Mouse (Mus musculus) left cerebral cortex, postnatal 4 days (tissue): Measurements from ENCODE around the gene Pla2g1b. TPM values are rescaled to one million over a fixed set of nuclear protein-coding genes. Genes with fewer than 3 reads are reported as not detected.
"Not testable (repeated sequence)": the region's sequence is repeated elsewhere in the genome, so short reads cannot be mapped to it uniquely, and the experiment has no call there.

ENCODE experiments used
- DNase-seq: peaks from one replicate; pipeline ENCODE4 v3.0.0-alpha.2; 2022
- intact Hi-C: fragments of 180-260 bp; cut with DNase I; formaldehyde crosslinking; loops from one replicate; pipeline ENCODE4 v1.15.1; 2025
- total RNA-seq, 2 experiments: library from RNA; stranded (reverse); gene quantifications; 2 replicates each; pipeline ENCODE4 v1.2.3; 2021

The Pla2g1b gene
- total RNA-seq, 2 experiments from 2014 or later = not detected

DNA sequence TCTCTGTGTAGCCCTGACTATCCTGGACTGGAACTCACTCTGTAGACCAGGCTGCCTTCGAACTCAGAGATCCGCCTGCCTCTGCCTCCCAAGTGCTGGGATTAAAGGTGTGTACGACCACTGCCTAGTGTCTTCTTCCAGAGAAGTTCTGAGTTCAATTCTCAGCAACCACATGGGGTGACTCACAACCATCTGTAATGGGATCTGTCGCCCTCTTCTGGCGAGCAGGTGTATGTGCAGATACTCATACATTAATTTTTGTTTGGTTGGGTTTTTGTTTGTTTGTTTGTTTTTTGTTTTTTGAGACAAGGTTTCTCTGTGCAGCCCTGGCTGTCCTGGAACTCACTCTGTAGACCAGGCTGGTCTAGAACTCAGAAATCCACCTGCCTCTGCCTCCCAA, 23.4 kb upstream of the Pla2g1b start:
- intact Hi-C loops = loop anchor here (5.0 to 10.0 kb wide), 2 partner anchors 80 to 148 kb away; no protein-coding TSS in a partner anchor

GRCm38 (mm10) chr5:115444130-115444529, 21.9 kb upstream of the Pla2g1b start:
- intact Hi-C loops = loop anchor here (5.0 to 10.0 kb wide), 2 partner anchors 82 to 149 kb away; no protein-coding TSS in a partner anchor
- DNase-seq = no peak

More for the DNA sequence above, 23.4 kb upstream of the Pla2g1b start:
- DNase-seq = not testable (repeated sequence)

DNA sequence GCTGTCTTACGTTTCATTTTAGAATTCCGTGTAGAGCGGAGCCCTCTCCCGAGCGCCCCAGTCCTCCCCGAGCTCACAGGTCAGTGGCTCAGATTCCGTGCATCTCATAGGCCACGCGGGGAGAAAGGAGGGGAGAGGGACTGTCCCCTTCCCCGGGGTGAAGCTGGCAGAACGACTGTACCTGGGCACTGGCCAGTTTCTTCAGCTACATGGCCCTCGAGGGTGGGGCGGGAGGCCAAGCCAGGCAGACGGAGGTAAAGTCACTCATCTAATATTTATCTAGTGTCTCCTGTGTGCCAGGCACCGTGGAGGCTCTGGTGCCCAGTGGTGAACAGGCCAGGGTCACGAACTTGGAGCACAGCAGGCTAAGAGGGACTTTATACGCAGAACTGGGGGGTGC, 19.0 kb upstream of the Pla2g1b start:
- intact Hi-C loops = loop anchor here (10.0 kb wide), 1 partner anchor 152 kb away; no protein-coding TSS in a partner anchor

DNA sequence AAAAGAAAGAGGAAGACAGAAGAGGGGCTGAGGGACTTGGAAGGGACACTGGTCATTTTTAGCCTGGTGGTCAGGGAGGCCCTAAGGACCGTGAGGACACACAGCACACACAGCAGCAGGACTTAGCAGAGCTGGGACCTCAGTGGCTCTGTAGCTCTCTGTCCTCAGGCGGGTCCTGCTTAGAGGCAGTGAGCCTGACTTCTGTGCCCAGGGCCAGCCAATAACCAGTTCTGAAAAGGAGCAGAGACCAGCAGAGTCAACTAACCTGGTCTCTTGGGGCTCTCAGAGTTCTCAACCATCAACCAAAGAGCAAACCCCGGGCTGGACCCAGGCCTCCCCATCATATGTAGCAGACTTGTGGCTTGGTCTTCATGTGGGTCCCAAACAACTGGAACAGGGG, 16.8 kb upstream of the Pla2g1b start:
- intact Hi-C loops = loop anchor here (10.0 kb wide), 1 partner anchor 154 kb away; no protein-coding TSS in a partner anchor

More for the DNA sequence above, 19.0 kb upstream of the Pla2g1b start:
- peak; percentile 43 for DNase-seq

GRCm38 (mm10) chr5:115450410-115451317, 15.4 kb upstream of the Pla2g1b start:
- intact Hi-C loops = no loop called here
- no peak for DNase-seq

More for the DNA sequence above, 16.8 kb upstream of the Pla2g1b start:
- DNase-seq = no peak

- intact Hi-C loops = no loop called here
- DNase-seq = no peak
Observed at GRCm38 (mm10) chr5:115454422-115455090, 11.5 kb upstream of the Pla2g1b start.

DNA sequence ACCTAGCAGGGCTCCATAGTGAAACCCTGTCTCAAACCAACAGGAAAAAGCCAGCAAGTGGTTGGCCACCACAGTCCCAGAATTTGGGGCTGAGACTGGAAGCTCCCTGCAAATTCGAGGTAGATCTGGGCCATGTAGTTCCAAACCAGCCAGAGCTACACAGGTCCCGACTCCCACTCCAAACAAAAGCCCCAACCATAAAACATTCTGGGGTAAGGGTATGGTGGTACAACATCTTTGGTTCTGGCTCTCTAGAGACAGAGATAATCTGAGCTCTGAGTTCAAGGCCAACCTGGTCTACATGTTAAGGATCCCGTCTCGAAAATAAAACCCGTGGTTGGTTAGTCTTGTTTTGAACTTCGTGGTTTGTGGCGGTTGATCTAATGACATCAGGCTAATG, 10.2 kb upstream of the Pla2g1b start:
- intact Hi-C loops = no loop called here
- DNase-seq = no peak

DNA sequence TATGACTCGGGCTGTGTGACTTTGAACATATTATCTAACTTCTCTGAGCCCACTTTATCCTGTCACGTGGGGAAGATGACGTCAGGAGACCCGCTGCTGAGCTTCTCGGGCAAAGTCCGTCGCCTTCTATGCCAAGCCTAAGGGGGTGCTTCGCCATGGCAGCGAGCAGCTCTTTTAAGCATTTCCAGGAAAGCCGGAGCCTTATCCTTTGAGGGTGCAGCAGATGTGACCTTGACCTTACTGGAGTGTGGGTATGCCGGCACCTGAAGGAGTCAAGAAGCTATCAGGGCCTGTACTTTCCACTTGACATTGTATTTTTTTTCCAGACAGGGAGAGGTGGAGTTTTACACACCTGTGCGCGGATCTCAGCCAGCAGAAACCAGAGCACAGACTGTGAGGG, 7.1 kb upstream of the Pla2g1b start:
- DNase-seq = no peak
- intact Hi-C loops = no loop called here

DNA sequence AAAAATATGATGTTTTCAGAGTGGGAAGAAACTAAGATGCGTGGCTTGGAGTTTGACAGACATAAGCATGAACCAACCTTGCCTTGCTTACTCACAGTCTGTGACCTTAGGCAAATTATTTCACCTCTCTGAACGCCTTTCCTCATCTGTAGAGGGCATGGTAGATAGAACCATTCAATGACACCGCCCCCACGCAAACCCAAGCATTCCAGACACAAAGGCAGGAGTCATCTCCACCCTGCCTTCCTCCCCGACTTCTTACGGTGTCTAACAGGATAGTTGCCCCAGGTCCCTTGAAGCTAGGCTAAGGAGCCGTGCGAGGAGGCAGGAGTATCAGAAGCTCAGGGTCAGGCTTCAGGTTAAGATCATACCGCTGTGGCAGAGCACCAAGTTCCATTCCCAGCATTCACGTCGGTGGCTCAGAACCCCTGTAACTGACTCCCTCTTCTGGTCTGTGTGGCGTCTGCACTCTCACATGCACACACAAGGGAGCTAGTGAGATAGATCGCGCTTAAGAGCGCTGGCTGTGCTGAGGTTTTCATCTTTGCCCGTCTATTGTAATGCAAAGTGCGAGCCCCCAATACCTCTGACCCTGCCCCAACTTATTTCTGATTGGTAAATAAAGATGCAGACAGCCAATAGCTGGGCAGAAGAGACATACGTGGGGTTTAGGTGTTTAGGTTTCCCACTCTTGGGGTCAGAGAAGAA, 1.5 kb upstream of the Pla2g1b start:
- intact Hi-C loops = no loop called here

DNA sequence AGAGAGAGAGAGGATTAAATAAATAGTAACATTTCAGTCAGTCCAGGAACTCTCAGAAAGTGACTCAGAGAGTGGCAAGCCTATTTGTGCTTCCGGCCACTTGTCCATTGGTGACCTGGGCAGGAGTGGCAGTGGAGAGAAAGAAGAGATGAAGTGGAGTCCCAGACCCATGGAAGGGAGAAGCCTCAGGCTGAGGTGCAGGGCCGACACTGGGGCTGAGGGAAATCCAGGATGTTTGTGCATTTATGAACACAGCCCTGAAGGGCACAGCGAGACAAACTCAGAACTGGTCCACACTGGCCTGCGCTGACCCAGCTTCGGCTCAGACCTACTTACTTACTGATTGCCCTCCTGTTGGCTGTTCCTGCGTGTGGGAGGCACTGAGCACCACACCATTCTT, 3.7 kb downstream of the Pla2g1b start:
- intact Hi-C loops = no loop called here
- no peak for DNase-seq

More for the DNA sequence above, 1.5 kb upstream of the Pla2g1b start:
- no peak for DNase-seq

DNA sequence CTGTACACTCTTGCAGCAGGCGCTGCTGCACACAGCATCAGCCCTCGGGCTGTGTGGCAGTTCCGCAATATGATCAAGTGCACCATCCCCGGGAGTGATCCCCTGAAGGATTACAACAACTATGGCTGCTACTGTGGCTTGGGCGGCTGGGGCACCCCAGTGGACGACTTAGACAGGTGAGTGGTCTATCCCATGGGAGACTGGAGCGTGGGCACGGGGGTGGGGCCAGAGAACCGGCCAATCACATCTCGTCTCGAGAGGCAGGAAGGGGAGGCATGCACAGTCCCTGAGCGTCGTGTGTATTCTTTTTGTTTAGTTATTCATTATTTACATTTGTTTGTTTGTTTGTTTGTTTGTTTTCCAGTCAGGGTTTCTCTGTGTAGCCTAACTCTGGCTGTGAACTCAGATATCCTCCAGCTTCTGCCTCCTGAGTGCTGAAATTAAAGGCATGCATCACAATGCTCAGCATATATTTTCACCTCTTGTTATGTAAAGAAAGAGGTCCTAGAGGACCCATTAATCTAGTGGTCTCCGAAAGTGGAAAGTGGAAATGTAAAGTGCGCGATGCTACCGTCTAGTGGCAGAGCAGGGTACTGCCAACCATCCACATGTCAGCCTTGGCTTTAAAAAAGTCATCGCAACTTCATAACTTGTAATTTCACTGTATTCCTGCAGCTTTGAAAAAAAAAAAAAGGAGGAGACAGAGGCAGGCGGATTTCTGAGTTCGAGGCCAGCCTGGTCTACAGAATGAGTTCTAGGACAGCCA, 4.9 kb downstream of the Pla2g1b start:
- DNase-seq = peak; percentile 59
- intact Hi-C loops = no loop called here

- DNase-seq = no peak
- intact Hi-C loops = no loop called here
Observed at GRCm38 (mm10) chr5:115473191-115473590, 7.1 kb downstream of the Pla2g1b start.

DNA sequence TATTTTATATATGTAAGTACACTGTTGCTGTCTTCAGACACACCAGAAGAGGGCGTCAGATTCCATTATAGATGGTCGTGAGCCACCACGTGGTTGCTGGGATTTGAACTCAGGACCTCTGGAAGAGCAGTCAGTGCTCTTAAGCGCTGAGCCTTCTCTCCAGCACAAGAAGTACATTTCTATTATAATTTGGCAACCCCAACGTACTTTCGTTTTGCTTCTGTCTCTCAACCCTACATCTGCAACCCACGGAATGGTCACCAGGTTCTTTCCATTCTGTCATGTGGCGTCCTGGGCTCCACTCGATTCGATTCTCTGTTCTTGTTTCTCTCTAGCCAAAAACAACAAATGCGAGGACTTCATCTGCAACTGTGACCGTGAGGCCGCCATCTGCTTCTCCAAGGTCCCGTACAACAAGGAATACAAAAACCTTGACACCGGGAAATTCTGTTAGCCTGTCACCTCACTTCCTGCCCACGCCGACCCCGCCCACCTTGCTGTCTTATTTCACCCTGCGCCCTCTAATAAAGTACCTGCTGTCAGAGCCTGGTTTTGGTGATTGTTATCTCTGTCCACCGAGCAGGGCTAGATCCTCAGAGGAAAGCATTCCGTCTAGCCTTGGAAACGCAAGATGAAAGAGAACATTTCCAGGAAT, 8.2 kb downstream of the Pla2g1b start:
- intact Hi-C loops = no loop called here
- no peak for DNase-seq

DNA sequence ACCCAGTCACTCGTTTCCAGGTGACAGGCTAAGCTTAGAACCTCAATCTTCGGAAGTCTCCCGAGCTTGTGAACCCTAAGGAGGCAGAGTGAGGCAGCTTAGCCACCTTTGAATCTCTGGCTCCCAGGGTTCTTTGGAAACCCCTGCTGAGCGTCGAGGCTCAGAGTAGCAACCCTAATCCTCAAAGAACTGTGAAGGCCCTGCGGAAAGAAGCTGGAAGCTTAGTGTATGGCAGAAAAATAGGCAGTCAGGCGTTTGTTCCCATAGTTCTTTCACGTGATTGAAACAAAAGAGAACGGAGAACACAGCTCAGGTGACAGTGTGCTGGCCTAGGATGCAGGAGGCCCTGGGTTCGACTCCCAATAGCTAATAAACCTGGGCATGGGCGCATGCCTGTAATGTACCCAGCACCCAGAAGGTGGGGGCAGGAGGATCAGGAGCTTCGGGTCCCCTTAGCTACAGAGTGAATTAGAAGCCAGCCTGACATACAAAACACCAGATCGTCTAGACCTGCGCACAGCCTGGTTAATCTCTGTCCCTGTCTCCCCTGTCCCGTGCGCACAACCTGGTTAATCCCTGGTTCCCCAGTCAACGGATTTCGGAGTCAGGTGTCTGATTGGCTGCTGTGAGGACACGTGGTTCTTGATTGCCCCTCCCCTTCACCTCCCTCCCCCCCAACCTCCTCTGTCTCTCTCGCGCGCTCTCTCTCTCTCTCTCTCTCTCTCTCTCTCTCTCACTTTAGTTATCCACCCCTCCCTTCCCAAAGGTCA, 9.5 kb downstream of the Pla2g1b start:
- intact Hi-C loops = no loop called here
- DNase-seq = peak; percentile 43

- no peak for DNase-seq
- intact Hi-C loops = no loop called here
Observed at GRCm38 (mm10) chr5:115476107-115476727, 10.2 kb downstream of the Pla2g1b start.

GRCm38 (mm10) chr5:115479561-115479960, 13.5 kb downstream of the Pla2g1b start:
- intact Hi-C loops = no loop called here
- DNase-seq = no peak

DNA sequence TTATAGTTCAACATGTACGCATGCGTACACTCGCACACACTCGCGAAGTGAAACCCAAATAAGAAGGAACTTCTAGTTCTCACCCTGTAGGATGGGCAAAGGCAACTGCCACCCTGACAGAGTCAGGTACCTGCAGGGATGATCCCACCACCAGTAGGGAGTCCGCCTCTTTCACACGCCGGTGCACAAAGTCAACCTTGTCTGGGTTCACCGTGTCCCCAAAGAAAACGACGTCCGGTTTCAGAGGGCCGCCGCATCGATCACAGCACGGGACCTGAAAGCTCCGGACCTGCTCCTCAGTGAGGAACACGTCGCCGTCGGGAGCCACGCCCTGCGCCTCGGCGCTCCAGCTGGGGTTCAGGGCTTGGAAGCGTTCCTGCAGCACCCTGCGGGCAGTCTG, 14.0 kb downstream of the Pla2g1b start:
- intact Hi-C loops = no loop called here
- no peak for DNase-seq
